Mouse (Mus musculus) heart, embryonic 15.5 days (tissue): Measurements from ENCODE around the gene P3h3. TPM values are rescaled to one million over a fixed set of nuclear protein-coding genes. Genes with fewer than 3 reads are reported as not detected.
"Not testable (repeated sequence)": the region's sequence is repeated elsewhere in the genome, so short reads cannot be mapped to it uniquely, and the experiment has no call there.

Experiments used
- ATAC-seq: fragments of 200-750 bp; cut with Nextera tagmentation; replicated peaks from 2 replicates; pipeline ENCODE4 v1.8.0; 2017; ENCODE audit warnings: low read depth, moderate TSS enrichment; ENCODE audit not compliant: insufficient number of reproducible peaks, insufficient read depth, low FRiP score
- H3K27ac ChIP-seq: fragments of 300-500 bp; sonication (generic); 2 replicates; pipeline ENCODE4 v1.5.1; 2015; ENCODE audit warnings: mild to moderate bottlenecking, inconsistent platforms
- H3K27me3 ChIP-seq: fragments of 300-500 bp; sonication (generic); 2 replicates; pipeline ENCODE4 v1.6.1; 2015; ENCODE audit warnings: inconsistent platforms
- H3K36me3 ChIP-seq: fragments of 300-500 bp; sonication (generic); 2 replicates; pipeline ENCODE4 v1.6.1; 2015; ENCODE audit warnings: mild to moderate bottlenecking, inconsistent platforms
- H3K4me1 ChIP-seq: fragments of 300-500 bp; sonication (generic); replicated peaks from 2 replicates; pipeline ENCODE4 v1.6.1; 2015; ENCODE audit warnings: inconsistent platforms
- H3K4me2 ChIP-seq: fragments of 300-500 bp; sonication (generic); 2 replicates; pipeline ENCODE4 v1.6.1; 2015; ENCODE audit warnings: inconsistent platforms, mild to moderate bottlenecking, moderate library complexity
- H3K4me3 ChIP-seq: fragments of 300-500 bp; sonication (generic); 2 replicates; pipeline ENCODE4 v1.5.1; 2015; ENCODE audit warnings: mild to moderate bottlenecking, inconsistent platforms
- H3K9ac ChIP-seq: fragments of 300-500 bp; sonication (generic); 2 replicates; pipeline ENCODE4 v1.6.1; 2015; ENCODE audit warnings: mild to moderate bottlenecking, inconsistent platforms
- H3K9me3 ChIP-seq: fragments of 300-500 bp; sonication (generic); replicated peaks from 2 replicates; pipeline ENCODE4 v1.6.1; 2016; ENCODE audit warnings: inconsistent platforms
- WGBS: fragments of 180-500 bp; shearing (Covaris S2); methylation state at CpG from one replicate; pipeline ENCODE4 v1.1.7; 2015; ENCODE audit warnings: mixed read lengths; 5-methylcytosine and 5-hydroxymethylcytosine counted together
- polyA plus RNA-seq: library from polyadenylated mRNA; unstranded; fragments of >200 nt; fragmentation: Nextera tagmentation; extraction: Ambion mirVana; gene quantifications from 2 replicates; pipeline ENCODE4 v1.2.1, GENCODE M21; 2015

P3h3 gene
- polyA plus RNA-seq, 1 experiment from 2014 or later: 14.0 TPM

GRCm38 (mm10) chr6:124806446-124807140 lies 51.0 kb downstream of the P3h3 start:
- no peaks in the 10 kb centered on the region for H3K27me3 ChIP-seq
- peaks cover 46% of the 10 kb centered on the region for H3K4me1 ChIP-seq
- ATAC-seq: no peak
- peak overlapping the region; percentile 58; the same call in 1 of the 2 replicates for H3K4me3 ChIP-seq
- H3K9me3 ChIP-seq: no peaks in the 10 kb centered on the region
- H3K36me3 ChIP-seq: peaks cover 17% of the 10 kb centered on the region
- WGBS: 79% methylated on average over 7 of the region's 7 CpGs
- H3K27ac ChIP-seq: peak overlapping the region; percentile 91
- H3K4me2 ChIP-seq: peak overlapping the region; percentile 91
- no peak overlapping the region for H3K9ac ChIP-seq

DNA sequence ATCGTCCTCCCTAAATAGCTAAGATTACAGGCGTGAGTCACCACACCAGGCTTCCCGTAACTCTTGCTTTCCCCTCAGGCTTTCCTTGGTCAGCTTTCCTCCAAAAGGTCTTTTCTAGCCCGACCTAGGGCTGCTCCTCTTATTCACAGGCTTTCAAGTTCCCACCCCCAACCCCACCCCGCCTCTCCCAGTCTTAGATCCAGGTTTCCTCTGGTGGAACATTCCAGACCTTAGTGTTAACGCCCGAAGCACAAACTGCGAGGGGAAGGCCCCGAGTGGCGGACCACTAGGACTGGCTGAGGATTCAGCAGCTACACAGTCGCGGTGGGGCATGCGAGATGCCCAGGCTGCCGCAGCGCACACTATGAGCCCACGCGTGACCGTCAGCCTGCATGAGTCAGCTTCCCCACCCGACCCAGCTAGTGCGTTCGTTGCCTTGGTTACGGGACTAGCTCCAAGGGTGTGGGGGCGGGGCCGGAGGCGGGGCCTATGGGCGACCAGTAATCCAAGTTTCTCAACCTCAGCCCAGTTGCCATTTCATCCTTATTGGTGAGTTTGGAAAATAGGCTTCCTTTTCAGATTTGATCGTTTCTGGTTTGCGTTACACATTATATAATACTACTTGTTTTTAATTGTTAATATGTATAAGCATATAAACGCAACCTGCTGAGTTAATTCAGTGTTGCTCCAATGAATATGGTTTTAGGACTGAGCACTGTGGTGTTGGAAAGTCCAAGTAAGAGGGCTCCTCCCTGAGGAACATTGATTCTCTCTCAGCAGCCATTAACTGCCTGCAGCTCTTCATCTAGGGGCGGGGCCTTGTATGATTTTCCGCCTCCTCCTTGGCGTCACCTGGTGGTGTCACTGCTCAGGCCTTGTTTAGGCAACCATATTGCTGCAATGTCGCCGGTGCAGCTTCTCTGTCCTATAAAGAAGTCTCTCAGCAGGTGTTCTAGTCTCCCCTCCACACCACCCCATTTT lies 51.9 kb downstream of the P3h3 start:
- H3K9me3 ChIP-seq: no peaks in the 10 kb centered on the region
- 1% methylated on average over 34 of the region's 34 CpGs for WGBS
- H3K4me1 ChIP-seq: peaks cover 41% of the 10 kb centered on the region

GRCm38 (mm10) chr6:124804341-124804740 lies 53.2 kb downstream of the P3h3 start:
- ATAC-seq: no peak
- Histone ChIP-seq H3K4me1 (peaks cover 28% of the 10 kb centered on the region), H3K36me3 (no peaks in the 10 kb centered on the region), H3K4me2 (no peak overlapping the region), H3K9ac (no peak overlapping the region), H3K27ac (0 out of 2 replicates have a peak overlapping the region, but pooled peaks have one; percentile 91), H3K4me3 (no peak overlapping the region), H3K9me3 (no peaks in the 10 kb centered on the region), H3K27me3 (no peaks in the 10 kb centered on the region)
- WGBS: 83% methylated on average over 3 of the region's 3 CpGs

More for the DNA sequence above, 51.9 kb downstream of the P3h3 start:
- Histone ChIP-seq H3K27me3 (no peaks in the 10 kb centered on the region), H3K36me3 (peaks cover 7% of the 10 kb centered on the region), H3K4me3 (peak overlapping the region; percentile 58), H3K27ac (peak overlapping the region; percentile 91), H3K4me2 (peak overlapping the region; percentile 91), H3K9ac (peak overlapping the region; percentile 63)
- ATAC-seq: peak; percentile 75

DNA sequence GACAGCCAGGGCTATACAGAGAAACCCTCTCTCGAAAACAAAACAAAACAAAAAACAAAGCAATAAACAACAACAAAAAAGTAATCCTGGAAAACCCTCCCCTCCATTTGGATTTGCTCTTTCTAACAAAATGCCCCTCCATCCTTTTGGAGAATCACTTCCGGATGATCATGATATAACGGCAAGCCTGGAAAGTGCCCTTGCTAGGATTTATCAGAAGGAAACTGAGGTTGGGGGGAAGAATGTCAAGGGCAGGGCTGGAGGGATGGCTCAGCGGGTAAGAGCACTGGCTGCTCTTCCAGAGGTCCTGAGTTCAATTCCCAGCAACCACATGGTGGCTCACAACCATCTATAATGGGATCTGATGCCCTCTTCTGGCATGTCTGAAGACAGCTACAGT lies 53.9 kb downstream of the P3h3 start:
- WGBS: 91% methylated on average over 4 of the region's 4 CpGs
- not testable (repeated sequence) for H3K27ac ChIP-seq, H3K9me3 ChIP-seq, H3K9ac ChIP-seq, ATAC-seq, H3K36me3 ChIP-seq, H3K4me2 ChIP-seq, H3K27me3 ChIP-seq, H3K4me3 ChIP-seq
- peaks cover 28% of the 10 kb centered on the region for H3K4me1 ChIP-seq

GRCm38 (mm10) chr6:124803061-124803460 lies 54.5 kb downstream of the P3h3 start:
- no peak overlapping the region for H3K9ac ChIP-seq
- H3K27me3 ChIP-seq: no peaks in the 10 kb centered on the region
- no peak for ATAC-seq
- 77% methylated on average over 3 of the region's 3 CpGs for WGBS
- H3K27ac ChIP-seq: no peak overlapping the region
- no peak overlapping the region for H3K4me2 ChIP-seq
- no peaks in the 10 kb centered on the region for H3K36me3 ChIP-seq
- peaks cover 25% of the 10 kb centered on the region for H3K4me1 ChIP-seq
- H3K4me3 ChIP-seq: no peak overlapping the region
- no peaks in the 10 kb centered on the region for H3K9me3 ChIP-seq

DNA sequence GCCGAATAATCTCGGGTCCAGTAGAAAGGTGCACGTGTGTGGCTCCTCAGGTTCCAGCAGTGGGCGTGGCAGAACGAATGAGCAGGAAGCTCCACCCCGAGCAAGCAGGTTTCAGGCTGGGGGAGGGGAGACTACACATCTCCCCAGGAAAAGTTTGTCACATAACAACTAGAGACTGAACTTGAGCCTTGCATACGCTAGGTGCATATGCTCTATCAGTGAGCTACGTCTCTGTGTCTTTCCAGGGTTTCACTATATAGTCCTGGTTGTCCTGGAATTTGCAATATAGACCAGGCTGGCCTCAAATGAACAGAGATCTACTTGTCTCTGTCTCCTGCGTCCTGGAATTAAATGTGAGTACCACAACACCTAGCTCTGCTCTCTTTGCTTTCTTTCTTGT lies 55.2 kb downstream of the P3h3 start:
- H3K27me3 ChIP-seq, H3K9me3 ChIP-seq, H3K9ac ChIP-seq, H3K27ac ChIP-seq, H3K36me3 ChIP-seq, ATAC-seq: not testable (repeated sequence)
- 14% methylated on average over 7 of the region's 9 CpGs for WGBS
- Histone ChIP-seq H3K4me2 (peak overlapping the region; percentile 49), H3K4me3 (peak overlapping the region; percentile 28), H3K4me1 (peaks cover 20% of the 10 kb centered on the region)

GRCm38 (mm10) chr6:124796200-124796599 lies 61.4 kb downstream of the P3h3 start:
- WGBS: 74% methylated on average over 2 of the region's 2 CpGs
- no peak overlapping the region for H3K9ac ChIP-seq
- no peak overlapping the region for H3K27ac ChIP-seq
- H3K27me3 ChIP-seq: no peaks in the 10 kb centered on the region
- H3K4me2 ChIP-seq: no peak overlapping the region
- no peaks in the 10 kb centered on the region for H3K4me1 ChIP-seq
- ATAC-seq: no peak
- H3K36me3 ChIP-seq: no peaks in the 10 kb centered on the region
- no peak overlapping the region for H3K4me3 ChIP-seq
- H3K9me3 ChIP-seq: no peaks in the 10 kb centered on the region

DNA sequence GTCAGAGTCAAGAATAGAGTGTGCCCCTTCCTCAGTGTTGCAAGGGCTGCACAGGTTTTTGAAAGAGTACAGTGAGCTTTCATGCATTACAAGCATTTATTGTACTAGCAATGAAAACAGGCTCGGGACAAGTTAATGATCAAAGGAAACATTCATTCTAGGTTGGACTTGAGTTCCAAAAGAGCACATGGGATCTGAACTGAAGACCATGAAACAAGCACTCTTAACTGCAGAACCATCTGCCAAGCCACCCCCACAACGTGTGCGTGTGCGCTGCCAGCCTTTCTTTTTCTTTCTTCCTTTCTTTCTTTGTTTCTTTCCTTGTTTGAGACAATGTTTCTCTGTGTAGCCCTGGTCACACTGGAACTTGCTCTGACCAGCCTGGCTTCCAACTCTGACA lies 61.8 kb downstream of the P3h3 start:
- no peak for ATAC-seq
- WGBS: 77% methylated on average over 4 of the region's 4 CpGs

DNA sequence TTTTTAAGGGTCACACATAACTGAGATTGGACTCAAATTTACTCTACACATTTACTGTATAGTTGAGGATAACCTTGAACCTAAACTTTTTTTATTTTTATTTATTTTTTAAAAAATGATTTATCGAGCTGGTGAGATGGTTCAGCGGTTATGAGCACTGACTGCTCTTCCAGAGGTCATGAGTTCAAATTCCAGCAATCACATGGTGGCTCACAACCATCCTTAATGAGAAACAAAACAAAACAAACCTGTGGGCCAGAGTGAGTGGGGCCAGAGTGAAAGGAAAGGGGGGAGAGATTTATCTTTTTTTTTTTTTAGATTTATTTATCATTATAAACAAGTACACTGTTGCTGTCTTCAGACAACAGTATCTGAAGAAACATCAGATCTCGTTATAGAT lies 65.6 kb downstream of the P3h3 start:
- Histone ChIP-seq H3K9ac (no peak overlapping the region), H3K27ac (no peak overlapping the region), H3K4me3 (no peak overlapping the region), H3K4me2 (no peak overlapping the region), H3K4me1 (no peaks in the 10 kb centered on the region), H3K27me3 (no peaks in the 10 kb centered on the region), H3K9me3 (no peaks in the 10 kb centered on the region), H3K36me3 (no peaks in the 10 kb centered on the region)
- 75% methylated on average over 3 of the region's 3 CpGs for WGBS
- ATAC-seq: no peak

More for the DNA sequence above, 61.8 kb downstream of the P3h3 start:
- H3K9ac ChIP-seq: no peak overlapping the region
- no peak overlapping the region for H3K4me2 ChIP-seq
- no peak overlapping the region for H3K27ac ChIP-seq
- H3K27me3 ChIP-seq: no peaks in the 10 kb centered on the region
- H3K9me3 ChIP-seq: no peaks in the 10 kb centered on the region
- no peaks in the 10 kb centered on the region for H3K36me3 ChIP-seq
- H3K4me1 ChIP-seq: no peaks in the 10 kb centered on the region
- no peak overlapping the region for H3K4me3 ChIP-seq
